Mouse (Mus musculus): ENCODE data around the gene Pde1c. TPM values are rescaled to one million over a fixed set of nuclear protein-coding genes. Genes with fewer than 3 reads are reported as not detected.
"Not testable (repeated sequence)": the region's sequence is repeated elsewhere in the genome, so short reads cannot be mapped to it uniquely, and the experiment has no call there.

The Pde1c gene
- polyA plus RNA-seq (2012; rRNA removed), result 0.06 and 0.10 TPM in 2 replicates

GRCm38 (mm10) chr6:56568470-56569372 is at the start of gene Pde1c:
Gene Pde1c (minus strand): TSS chr6:56569103.
- DNase-seq (ENCODE audit: low spot score), result no peak

GRCm38 (mm10) chr6:56616982-56617613 is 48.2 kb upstream of the Pde1c start:
- no peak for DNase-seq (ENCODE audit: low spot score)

- no peak for DNase-seq (ENCODE audit: low spot score)
Observed at GRCm38 (mm10) chr6:56616228-56616981, 47.5 kb upstream of the Pde1c start.

- not testable (repeated sequence) for DNase-seq (ENCODE audit: low spot score)
Observed at GRCm38 (mm10) chr6:56609529-56609928, 40.6 kb upstream of the Pde1c start.

GRCm38 (mm10) chr6:56608277-56608676 is 39.4 kb upstream of the Pde1c start:
- no peak for DNase-seq (ENCODE audit: low spot score)

GRCm38 (mm10) chr6:56579568-56579967 is 10.7 kb upstream of the Pde1c start:
- no peak for DNase-seq (ENCODE audit: low spot score)

GRCm38 (mm10) chr6:56560891-56561290 is 8.0 kb downstream of the Pde1c start:
- no peak for DNase-seq (ENCODE audit: low spot score)

GRCm38 (mm10) chr6:56560474-56560888 is 8.4 kb downstream of the Pde1c start:
- no peak for DNase-seq (ENCODE audit: low spot score)

- DNase-seq (ENCODE audit: low spot score), result no peak
Observed at GRCm38 (mm10) chr6:56558711-56559110, 10.2 kb downstream of the Pde1c start.

- DNase-seq (ENCODE audit: low spot score), result no peak
Observed at GRCm38 (mm10) chr6:56555848-56556247, 13.1 kb downstream of the Pde1c start.

- no peak for DNase-seq (ENCODE audit: low spot score)
Observed at GRCm38 (mm10) chr6:56555382-56555781, 13.5 kb downstream of the Pde1c start.

- no peak for DNase-seq (ENCODE audit: low spot score)
Observed at GRCm38 (mm10) chr6:56551022-56551421, 17.9 kb downstream of the Pde1c start.

- no peak for DNase-seq (ENCODE audit: low spot score)
Observed at GRCm38 (mm10) chr6:56540247-56540646, 28.7 kb downstream of the Pde1c start.

GRCm38 (mm10) chr6:56534653-56535052 is 34.2 kb downstream of the Pde1c start:
- no peak for DNase-seq (ENCODE audit: low spot score)

GRCm38 (mm10) chr6:56532257-56532656 is 36.6 kb downstream of the Pde1c start:
- no peak for DNase-seq (ENCODE audit: low spot score)

- DNase-seq (ENCODE audit: low spot score), result no peak
Observed at GRCm38 (mm10) chr6:56523938-56524866, 44.7 kb downstream of the Pde1c start.

- no peak for DNase-seq (ENCODE audit: low spot score)
Observed at GRCm38 (mm10) chr6:56489161-56489560, 79.7 kb downstream of the Pde1c start.

GRCm38 (mm10) chr6:56485078-56485477 is 83.8 kb downstream of the Pde1c start:
- no peak for DNase-seq (ENCODE audit: low spot score)

- DNase-seq (ENCODE audit: low spot score), result no peak
Observed at GRCm38 (mm10) chr6:56480914-56481482, 87.9 kb downstream of the Pde1c start.

GRCm38 (mm10) chr6:56476581-56476980 is 92.3 kb downstream of the Pde1c start:
- no peak for DNase-seq (ENCODE audit: low spot score)

- no peak for DNase-seq (ENCODE audit: low spot score)
Observed at GRCm38 (mm10) chr6:56458098-56458497, 110.8 kb downstream of the Pde1c start.

Data from urinary bladder, adult 2 months (tissue).